Comparison of ENCODE assay signal across 15 mouse cellular contexts in genomic region chr8:61426072-61426471, GRCm38 (mm10).
A peak's percentile ranks its signal among the peaks of the same experiment; 100 is the strongest.
DNase-seq lines count a peak whose midpoint lies in the region; ATAC-seq and TF ChIP-seq lines count a peak whose summit lies in the region.
"Had no signal": no experiment of that assay in that cellular context is flagged by ENCODE, and none has a peak within 500 bp of the region (broad histone marks: within the 10 kb centered on the region; RNA-seq: fewer than 3 reads in every experiment).

No protein-coding gene starts in this region.

- no peak overlapping the region for H3K4me2 ChIP-seq in liver, embryonic 12.5 days
- no peak overlapping the region for H3K4me2 ChIP-seq in forebrain, embryonic 14.5 days (ENCODE audit: low read length)
- H3K4me2 ChIP-seq: hindbrain, embryonic 12.5 days; limb, embryonic 13.5 days; lung, embryonic 15.5 days had no signal

- no peak overlapping the region for H3K9ac ChIP-seq in liver, embryonic 12.5 days
- no peak overlapping the region for H3K9ac ChIP-seq in forebrain, embryonic 14.5 days (ENCODE audit: low read length)
- H3K9ac ChIP-seq: hindbrain, embryonic 12.5 days; limb, embryonic 13.5 days; lung, embryonic 15.5 days had no signal

- no peak for DNase-seq in G1E (ENCODE audit: low spot score)
- peak; percentile 26 for DNase-seq in thymus, postnatal 25 days
- no peak for DNase-seq in embryonic facial prominence, embryonic 10.5 days (ENCODE audit: low spot score)
- no peak for DNase-seq in MN1 (ENCODE audit: low spot score)
- no peak for DNase-seq in forebrain, embryonic 14.5 days (ENCODE audit: low spot score)
- DNase-seq: adrenal gland, adult 8-10 months; cerebellum, postnatal 10 days; gastrocnemius, postnatal 36 days had no signal

- 32% methylated on average over 5 of the region's 5 CpGs for WGBS in liver, embryonic 12.5 days (ENCODE audit: insufficient replicate concordance)
- 94% methylated on average over 5 of the region's 5 CpGs for WGBS in embryonic facial prominence, embryonic 10.5 days
- 91% methylated on average over 5 of the region's 5 CpGs for WGBS in forebrain, embryonic 14.5 days

- no peaks in the 10 kb centered on the region for H3K36me3 ChIP-seq in G1E (replicated peaks)
- H3K36me3 ChIP-seq in liver, embryonic 12.5 days, result no peaks in the 10 kb centered on the region
- no peaks in the 10 kb centered on the region for H3K36me3 ChIP-seq in embryonic facial prominence, embryonic 10.5 days (replicated peaks)
- H3K36me3 ChIP-seq in forebrain, embryonic 14.5 days (ENCODE audit: control insufficient read depth, insufficient read depth, low read length), result no peaks in the 10 kb centered on the region
- H3K36me3 ChIP-seq: hindbrain, embryonic 12.5 days; limb, embryonic 13.5 days; lung, embryonic 15.5 days had no signal

- H3K9me3 ChIP-seq in G1E (replicated peaks), result peaks cover 2% of the 10 kb centered on the region; the same call in 1 of the 2 replicates
- H3K9me3 ChIP-seq in liver, embryonic 12.5 days (replicated peaks), result no peaks in the 10 kb centered on the region
- H3K9me3 ChIP-seq in embryonic facial prominence, embryonic 10.5 days, result 0 out of 2 replicates have a peak, but pooled peaks cover 2% of the 10 kb centered on the region
- no peaks in the 10 kb centered on the region for H3K9me3 ChIP-seq in forebrain, embryonic 14.5 days (replicated peaks; ENCODE audit: control insufficient read depth, low read length)
- H3K9me3 ChIP-seq: hindbrain, embryonic 12.5 days; limb, embryonic 13.5 days; lung, embryonic 15.5 days had no signal

- TF ChIP-seq CTCF in G1E (IDR thresholded peaks at IDR 0.05; ENCODE audit: low read depth, low read length), result no peak

- no peak overlapping the region for H3K4me3 ChIP-seq in G1E (ENCODE audit: low read depth, low read length)
- no peak overlapping the region for H3K4me3 ChIP-seq in liver, embryonic 12.5 days
- H3K4me3 ChIP-seq in embryonic facial prominence, embryonic 10.5 days, result no peak overlapping the region
- H3K4me3 ChIP-seq in forebrain, embryonic 14.5 days (ENCODE audit: low read depth, low read length), result no peak overlapping the region
- H3K4me3 ChIP-seq: hindbrain, embryonic 12.5 days; limb, embryonic 13.5 days; lung, embryonic 15.5 days; megakaryocyte, embryonic 14.5 days had no signal

- H3K27me3 ChIP-seq in G1E (ENCODE audit: insufficient read depth, low read length), result peaks cover 3% of the 10 kb centered on the region; the same call in 1 of the 2 replicates
- no peaks in the 10 kb centered on the region for H3K27me3 ChIP-seq in liver, embryonic 12.5 days (replicated peaks)
- H3K27me3 ChIP-seq in embryonic facial prominence, embryonic 10.5 days (replicated peaks; ENCODE audit: low read depth, poor library complexity, severe bottlenecking), result no peaks in the 10 kb centered on the region
- no peaks in the 10 kb centered on the region for H3K27me3 ChIP-seq in forebrain, embryonic 14.5 days (replicated peaks; ENCODE audit: control insufficient read depth, insufficient read depth, low read length)
- H3K27me3 ChIP-seq: hindbrain, embryonic 12.5 days; limb, embryonic 13.5 days; lung, embryonic 15.5 days had no signal

- ATAC-seq in G1E (ENCODE audit: extremely low read depth, insufficient number of reproducible peaks, low FRiP score, poor library complexity, severe bottlenecking), result peak; percentile 58
- peak; percentile 62 for ATAC-seq in activated CD4-positive, CD25-positive, alpha-beta regulatory T cell, adult 4 months
- ATAC-seq in liver, embryonic 12.5 days, result peak; percentile 62
- no peak for ATAC-seq in forebrain, embryonic 14.5 days
- ATAC-seq: intestine, embryonic 16.5 days had no signal

- peaks cover 33% of the 10 kb centered on the region for H3K4me1 ChIP-seq in G1E (ENCODE audit: insufficient read depth, low read depth, low read length)
- H3K4me1 ChIP-seq in liver, embryonic 12.5 days, result peaks cover 19% of the 10 kb centered on the region
- H3K4me1 ChIP-seq in embryonic facial prominence, embryonic 10.5 days, result peaks cover 12% of the 10 kb centered on the region
- H3K4me1 ChIP-seq in forebrain, embryonic 14.5 days (ENCODE audit: control insufficient read depth, insufficient read depth, low read length), result no peaks in the 10 kb centered on the region; the same call in 1 of the 2 replicates
- H3K4me1 ChIP-seq: megakaryocyte, embryonic 14.5 days had no signal

- H3K27ac ChIP-seq in liver, embryonic 12.5 days, result no peak overlapping the region
- H3K27ac ChIP-seq in embryonic facial prominence, embryonic 10.5 days (replicated peaks), result no peak overlapping the region
- no peak overlapping the region for H3K27ac ChIP-seq in forebrain, embryonic 14.5 days (ENCODE audit: low read depth, low read length)
- H3K27ac ChIP-seq: hindbrain, embryonic 12.5 days; limb, embryonic 13.5 days; lung, embryonic 15.5 days had no signal
